Mouse (Mus musculus): Measurements from ENCODE around the gene Sirt6.
"Not testable (repeated sequence)": the region's sequence is repeated elsewhere in the genome, so short reads cannot be mapped to it uniquely, and the experiment has no call there.

The Sirt6 gene

DNA sequence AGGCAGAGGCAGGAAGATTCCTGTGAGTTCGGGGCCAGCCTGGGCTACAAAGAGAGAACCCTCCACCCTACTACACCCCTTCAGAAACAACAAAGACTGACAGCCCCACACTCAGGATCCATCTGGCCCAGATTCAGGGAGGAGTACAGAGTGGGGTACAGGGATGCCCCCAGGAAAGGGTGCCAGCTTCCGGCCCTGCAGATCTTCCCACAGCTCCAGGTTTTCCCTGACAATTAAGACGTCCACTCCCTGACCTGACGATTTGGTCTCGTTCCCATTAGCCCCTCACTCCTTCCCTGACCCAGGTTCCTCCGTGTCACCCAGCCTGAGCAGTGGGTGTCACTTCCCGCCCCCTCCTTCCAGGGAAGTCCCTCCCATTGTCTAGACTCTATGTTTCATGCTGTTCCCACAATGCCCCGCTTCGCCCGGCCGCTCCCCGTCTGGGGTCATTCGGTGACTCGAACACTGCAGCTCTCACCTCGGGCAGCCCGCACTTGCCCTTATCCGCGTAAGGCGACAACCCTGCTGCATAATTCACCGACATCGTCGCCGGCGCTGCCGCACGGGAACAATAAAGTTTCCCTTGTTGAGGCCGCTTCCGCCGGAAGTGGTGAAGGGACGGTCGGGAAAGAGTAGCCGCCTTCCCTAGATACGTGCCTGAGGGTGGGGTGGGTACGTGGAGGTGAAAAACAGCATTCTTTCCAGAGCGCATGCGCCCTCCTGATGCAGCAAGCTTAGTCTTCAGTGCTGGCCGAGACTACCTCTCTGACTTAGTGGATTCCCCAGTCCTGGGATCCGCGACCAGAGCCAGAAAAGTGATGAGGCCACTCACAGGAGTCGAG is at the start of gene Sirt6:
Gene Sirt6, minus strand, starts transcription at position 804 of the 842 bp plus-strand sequence.
- peak; percentile 94 for DNase-seq

DNA sequence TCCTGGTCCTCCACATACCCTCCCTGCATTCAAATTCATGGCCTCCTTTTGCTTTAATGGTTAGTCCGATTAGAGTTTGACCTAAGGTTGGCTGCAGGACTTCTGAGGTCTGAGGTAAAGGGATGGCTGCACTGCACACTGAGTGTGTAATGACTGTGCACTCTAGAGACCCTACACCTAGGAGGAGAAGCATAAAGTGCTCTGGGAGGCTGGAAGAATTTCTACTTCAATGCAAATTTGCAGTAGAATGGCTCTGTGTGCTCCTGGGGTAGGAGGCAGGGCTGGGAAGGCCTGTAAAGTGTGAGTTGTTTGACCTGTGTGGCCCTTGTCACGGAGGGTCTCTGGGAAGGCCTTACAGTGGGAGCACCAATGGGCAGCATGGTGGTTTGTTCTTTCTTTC is 28.6 kb upstream of the Sirt6 start:
- DNase-seq: no peak

DNA sequence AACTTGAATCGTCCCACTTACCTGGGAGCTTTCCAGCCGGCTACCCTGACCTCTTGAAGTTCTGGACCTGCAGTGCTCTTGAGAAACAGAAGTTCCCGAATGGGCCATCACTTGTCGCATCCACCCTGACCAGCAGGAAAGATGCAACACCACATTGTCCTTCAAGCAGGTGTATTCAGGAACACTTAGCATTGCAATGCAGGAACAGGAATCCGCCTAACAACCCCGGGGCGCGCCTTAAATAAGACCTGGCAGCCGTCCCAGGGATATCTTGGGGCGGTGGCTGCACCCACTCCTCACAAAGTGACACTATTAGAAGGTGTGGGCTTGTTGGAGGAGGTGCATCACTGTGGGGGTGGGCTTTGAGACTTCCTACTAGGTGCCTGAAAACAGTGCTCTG is 27.6 kb upstream of the Sirt6 start:
- DNase-seq: no peak

DNA sequence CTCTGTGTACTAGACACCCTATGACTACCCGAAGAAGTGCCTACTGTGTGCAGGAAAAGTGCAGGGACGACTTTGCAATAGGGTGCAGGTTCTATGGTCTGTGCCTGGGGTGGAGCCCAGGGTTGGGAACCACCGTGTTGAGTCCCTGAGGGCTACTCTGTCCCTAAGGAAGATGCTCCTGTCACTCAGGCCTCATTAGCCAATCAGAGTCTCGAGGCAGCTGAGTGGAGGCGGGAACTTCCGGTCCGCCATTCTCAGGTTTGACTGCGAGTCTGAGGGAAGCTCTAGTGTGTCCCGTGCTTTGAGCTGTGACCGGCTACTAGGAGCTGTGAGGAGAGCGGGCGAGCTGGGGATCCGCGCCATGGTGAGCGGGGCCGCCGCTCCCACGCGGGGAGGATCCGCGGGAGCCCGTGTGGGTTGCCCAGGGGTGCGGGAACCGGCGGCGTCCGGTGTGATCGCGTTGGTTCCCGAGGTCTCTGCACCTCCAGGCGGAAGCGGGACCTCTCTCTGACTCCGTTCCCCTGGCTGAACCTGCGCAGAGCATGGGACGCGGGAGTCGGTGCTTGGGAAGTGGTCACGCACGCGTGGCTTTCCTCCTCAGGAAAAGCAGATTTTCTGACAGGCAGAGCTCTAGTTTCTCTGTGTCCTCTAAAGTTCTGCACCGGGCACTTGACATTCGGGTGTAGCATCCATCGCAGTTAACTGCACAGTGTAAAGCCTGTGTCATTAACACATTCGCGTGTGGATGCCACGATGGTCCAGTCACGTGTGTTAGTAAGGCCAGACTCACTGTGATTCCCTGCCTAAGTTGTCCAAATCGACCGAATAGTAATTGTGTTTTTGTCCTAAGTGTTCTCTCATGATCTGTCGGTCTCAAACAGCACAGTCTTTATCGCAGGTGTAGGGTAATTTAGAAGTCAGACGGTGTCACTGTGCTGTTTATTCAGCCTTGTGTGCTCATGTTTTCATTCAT is 21.5 kb upstream of the Sirt6 start, which contains the start of gene Gm10778:
Gene Gm10778, plus strand, starts transcription at position 257 of the 973 bp plus-strand sequence.
- DNase-seq: peak; percentile 84

DNA sequence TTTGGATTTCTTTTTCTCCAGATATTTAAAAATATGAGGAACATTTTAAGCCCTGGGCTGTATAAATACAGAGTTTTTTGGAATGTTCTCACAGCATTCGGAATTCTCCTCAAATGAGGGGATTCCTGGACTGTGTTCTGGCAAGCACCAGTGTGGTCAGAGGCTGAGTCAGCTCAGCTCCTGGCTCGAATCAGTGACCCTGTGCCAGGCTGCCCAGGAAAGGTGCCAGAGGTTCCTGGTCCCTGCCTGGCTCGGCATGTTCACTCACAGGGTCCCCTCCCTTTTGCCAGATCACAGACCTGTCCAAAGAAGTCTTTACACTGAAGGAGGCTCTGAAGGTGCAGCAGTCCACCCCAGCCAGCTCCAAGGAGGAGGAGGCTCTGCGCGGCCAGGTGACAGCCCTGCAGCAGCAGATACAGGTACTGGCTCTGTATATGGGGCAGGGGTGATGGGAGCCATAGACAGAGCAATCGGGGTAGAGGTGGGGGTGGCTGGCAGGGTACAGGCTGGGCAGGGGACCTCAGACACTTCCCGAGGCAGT is 18.5 kb upstream of the Sirt6 start:
- DNase-seq: no peak

DNA sequence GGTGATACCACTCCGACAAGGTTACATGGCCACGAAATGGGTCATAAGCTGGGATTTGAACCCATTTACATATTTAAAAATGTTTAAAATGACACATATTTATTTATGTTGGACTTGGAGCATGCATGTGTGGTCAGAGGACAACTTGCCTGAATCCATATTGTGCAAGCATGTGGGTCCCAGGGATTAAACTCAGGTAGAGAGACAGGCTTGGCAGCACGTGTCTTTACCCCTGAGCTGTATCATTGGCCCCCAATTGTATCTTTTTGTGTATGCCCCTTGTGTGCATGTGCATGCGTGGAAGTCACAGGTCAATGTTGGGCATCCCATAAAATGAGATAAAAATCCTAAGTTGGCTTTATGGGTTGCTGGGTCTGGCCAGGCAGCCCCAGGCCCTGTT is 17.8 kb upstream of the Sirt6 start:
- no peak for DNase-seq

DNA sequence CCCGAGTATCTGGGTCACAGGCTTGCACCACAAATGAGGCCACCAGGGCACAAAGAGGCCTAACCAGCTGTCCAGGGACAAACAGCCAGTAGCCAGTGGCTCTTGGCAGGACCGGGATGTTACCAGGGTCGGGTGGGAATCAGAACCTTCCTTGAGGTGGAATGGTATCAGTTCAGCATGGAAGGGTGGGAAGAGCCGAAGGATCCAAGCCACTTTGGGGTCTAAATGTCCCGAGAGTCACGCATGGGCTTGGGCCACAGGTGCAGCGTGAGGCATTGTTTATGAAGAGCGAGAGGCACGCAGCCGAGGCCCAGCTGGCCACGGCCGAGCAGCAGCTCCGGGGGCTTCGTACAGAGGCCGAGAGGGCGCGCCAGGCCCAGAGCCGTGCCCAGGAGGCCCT is 17.1 kb upstream of the Sirt6 start:
- DNase-seq: no peak

DNA sequence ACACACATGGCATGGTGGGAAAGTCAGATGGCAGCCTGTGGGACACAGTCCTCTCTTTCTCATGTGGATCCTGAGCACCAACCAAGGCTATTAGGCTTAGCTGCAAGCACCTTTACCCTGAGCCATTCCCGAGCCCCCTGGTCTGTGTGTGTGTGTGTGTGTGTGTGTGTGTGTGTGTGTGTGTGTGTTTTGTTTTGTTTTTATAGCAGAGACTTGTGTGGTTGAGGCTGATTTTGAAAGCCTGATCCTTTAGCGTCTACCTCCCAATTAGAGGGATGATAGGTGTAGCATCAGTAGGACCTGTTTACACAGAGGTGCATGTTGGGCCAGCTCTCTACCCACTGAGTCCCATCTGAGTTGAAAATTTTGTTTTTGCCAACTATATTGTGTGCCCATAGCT is 16.6 kb upstream of the Sirt6 start:
- DNase-seq: no peak

DNA sequence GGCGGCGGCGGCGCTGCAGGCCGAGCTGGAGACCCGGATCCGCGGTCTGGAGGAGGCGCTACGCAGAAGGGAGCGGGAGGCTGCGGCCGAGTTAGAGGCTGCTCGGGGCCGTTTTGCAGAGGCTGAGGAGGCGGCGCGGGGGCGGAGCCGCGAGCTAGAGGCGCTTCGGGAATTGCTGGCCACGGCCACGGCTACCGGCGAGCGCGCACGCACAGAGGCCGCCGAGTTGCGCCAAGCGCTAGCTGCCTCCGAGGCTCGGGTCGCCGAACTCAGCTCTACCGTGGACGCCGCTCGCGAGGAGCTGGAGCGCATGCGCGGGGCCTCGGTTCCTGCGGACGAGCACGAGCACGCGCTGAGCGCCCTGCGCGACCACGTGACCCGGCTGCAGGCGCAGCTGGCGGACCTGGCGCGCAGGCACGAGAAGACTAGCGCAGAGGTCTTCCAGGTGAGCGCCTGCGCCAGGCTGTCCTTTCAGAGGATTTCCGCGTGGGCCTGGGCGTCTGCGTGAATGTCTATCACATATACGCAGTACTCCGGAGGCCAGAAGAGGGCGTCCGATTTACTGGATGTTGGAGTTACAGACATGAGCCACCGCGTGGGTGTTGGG is 16.0 kb upstream of the Sirt6 start:
- DNase-seq: peak; percentile 97

DNA sequence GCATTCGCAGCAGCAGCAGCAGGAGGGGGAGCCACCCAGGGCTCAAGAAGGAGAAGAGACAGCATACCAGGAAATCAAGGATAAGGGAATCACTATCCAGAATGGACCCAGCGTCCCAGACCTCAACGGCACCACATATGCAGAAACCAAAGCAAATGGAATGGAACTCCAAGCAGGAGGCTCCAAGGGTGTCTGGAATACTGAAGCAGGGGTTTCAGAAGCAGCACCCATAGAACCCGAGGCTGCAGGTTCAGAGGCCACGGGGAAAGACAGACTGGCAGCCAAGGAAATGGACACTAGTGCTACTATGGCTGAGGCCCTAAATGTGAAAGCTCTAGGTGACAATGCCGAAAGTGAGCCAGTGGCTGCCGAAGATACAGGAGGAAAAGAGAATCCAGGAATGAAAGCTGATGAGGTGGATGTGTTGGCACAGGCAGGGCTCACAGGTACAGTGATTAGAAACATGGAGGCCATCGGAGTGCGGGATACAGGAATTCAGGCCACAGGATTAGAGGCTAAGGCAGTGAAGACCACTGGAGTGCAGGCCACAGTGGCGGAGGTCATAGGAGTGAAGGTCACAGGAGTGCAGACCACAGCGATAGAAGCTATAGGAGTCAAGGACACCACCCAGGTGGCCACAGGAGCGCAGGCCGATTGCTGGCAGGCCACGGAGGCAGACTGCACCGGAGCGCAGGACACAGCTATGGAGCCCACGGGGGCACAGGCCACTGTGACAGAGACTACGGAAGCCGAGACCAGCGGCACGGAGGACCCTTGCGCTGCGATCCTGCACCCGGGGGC is 15.3 kb upstream of the Sirt6 start:
- DNase-seq: no peak

DNA sequence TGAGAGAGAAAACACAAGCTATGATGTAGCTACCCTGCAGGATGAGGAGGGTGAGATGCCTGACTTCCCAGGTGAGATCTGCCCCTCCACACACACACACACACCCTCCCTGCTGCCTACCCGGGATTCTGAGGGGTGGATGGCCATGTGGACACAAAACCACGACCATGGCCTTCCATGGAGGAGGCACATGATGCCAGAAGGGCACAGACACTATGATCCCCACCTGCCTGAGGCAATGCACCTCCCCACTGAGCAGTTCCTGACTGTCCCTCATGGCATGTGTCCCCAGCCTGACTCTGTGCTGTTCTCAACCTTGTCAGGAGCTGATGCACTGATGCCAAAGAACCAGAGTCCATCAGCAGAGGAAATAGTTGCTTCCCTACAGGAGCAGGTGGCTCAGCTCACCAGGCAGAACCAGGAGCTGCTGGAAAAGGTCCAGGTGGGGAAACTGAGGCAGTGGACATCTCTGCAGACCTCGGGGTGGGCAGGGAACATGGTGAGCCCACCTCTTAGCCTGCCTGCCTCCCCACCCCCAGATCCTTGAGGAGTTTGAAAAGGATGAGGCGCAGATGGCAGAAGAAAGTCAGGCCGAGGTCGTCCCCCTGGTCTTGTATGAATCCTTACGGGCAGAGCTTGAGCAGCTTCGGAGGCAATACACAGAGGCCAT is 14.5 kb upstream of the Sirt6 start:
- peak; percentile 62 for DNase-seq

DNA sequence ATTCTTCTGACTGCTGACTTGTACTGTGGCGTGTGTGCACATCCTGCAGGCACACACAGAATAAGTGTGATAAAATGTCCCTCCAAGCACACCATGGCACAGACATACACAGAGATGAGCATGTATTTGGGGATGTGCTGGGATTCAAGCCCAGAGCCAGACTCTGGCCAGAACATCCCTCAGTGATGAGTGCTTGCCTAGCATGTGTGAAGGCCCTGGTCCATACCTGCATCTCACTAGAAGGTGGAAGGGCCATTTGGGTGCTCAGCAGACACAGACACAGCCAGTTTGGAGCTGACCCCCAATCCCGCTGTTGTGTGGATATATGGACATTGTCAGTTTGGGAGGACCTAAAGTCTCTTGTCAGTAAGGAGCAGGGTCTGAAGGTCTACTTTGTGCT is 14.0 kb upstream of the Sirt6 start:
- DNase-seq: no peak

DNA sequence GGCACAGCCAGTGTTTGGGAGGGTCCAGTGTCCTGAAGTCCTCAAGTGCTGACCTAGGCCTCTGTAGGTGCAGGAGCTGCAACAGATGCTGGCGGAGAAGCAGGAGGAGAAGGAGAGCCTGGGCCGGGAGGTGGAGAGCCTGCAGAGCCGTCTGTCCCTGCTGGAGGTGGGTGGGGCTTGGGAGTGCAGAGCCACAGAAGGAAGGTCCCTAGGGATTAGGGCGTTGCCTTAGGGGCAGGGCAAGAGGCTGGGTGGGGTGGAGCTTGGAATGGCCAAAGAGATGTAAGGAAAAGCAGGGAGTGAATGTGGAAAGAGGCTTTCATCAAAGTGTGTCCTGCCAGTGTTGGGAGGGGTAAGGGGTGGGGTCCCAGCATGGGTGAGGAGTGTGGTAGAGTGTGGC is 13.2 kb upstream of the Sirt6 start:
- not testable (repeated sequence) for DNase-seq

DNA sequence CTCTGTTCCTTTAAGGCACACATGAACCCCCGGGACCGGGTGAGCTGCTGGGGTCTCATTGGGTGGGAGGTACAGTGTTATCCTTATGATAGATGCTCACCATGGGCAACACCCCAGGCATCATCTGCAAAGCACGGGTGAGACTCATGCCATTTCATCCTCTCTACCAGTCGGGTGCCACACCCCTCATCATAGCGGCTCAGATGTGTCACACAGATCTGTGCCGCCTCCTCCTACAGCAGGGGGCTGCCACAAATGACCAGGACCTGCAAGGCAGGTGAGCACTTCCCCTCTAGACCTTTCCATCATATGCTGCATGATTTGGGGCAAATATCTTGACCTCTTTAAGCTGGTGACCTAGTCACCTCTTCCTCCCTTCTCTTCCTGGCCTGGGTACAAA is 10.5 kb upstream of the Sirt6 start:
- no peak for DNase-seq

DNA sequence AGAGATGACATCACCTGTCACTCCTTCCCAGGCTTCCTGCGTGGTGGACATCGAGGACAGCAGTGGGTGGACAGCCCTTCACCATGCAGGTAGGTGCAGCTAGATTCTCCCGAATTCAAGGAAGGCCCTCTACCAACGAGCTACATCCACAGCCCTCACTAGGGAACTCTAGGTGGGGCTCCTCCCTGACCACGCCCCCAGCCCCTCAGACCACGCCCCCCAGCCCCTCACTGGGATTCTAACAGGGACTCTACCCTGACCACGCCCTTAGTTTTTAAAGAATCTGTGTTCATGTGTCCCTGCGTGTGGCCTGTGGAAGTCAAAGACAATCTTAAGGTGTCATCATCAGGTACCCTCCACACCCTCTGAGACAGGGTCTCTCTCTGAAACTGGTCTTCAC is 8.7 kb upstream of the Sirt6 start:
- DNase-seq: no peak

DNA sequence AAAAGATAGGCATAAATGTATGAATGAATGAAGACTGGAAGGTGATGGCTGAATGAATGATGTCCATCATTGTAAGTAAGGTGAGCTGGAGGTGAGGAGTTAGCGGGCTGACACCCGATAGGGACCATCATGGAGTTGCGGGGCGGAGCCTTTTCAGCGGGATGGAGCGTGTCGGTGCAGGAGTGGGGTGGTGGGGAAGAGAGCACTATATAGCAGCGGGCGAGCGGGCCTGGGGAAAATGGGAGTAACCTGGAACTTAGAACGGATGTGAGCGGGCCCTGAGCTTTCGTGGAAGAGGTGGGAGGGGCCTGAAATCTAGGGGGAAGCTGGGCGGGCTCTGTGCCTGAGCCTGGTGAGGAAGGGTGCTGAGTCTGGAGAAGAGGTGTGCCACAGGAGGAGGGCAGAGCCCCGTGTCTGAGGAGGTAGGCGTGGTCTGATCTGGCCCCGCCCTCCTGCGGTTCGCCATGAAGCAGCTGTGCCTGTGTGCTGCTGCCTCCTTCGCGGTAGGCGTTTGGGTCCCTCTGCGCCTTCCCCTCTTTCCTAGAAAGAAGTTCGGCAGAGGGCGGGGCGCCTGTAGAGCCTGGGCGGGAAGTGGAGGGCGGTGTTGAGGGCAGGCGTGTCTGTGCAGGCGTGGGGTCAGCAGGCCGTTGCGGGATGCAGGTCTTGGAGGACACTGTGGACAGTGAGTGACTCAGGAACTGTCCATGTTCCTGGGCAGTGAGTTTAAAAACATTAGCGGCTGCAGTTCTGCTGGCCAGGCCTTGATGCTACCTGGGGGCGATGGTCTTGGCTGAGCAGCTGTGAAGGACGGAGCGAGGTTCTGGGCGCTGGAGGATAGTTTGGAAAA is 5.9 kb upstream of the Sirt6 start:
- DNase-seq: peak; percentile 78

DNA sequence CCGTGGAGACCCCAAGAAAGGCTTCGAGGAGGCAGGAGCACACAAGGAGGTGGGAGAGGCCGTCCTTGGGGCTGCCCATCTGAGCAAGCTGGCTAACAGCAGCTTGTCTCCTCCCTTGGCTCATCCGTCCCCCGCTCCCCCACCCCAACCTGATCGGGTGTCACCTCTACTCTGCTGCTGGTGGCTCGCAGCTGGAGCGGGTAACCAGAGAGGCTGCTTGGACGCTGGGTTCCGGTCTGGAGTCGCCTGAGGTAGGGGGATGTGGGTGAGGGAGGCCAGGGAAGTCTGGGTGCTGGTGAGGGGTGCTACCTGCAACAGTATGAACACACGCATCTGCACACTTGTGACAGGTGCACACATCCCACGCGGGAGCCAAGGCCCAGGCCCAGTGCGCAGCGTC is 793 bp upstream of the Sirt6 start, which contains the start of gene Ankrd24:
Gene Ankrd24, plus strand, starts transcription at position 151 of the 400 bp plus-strand sequence.
- DNase-seq: no peak

DNA sequence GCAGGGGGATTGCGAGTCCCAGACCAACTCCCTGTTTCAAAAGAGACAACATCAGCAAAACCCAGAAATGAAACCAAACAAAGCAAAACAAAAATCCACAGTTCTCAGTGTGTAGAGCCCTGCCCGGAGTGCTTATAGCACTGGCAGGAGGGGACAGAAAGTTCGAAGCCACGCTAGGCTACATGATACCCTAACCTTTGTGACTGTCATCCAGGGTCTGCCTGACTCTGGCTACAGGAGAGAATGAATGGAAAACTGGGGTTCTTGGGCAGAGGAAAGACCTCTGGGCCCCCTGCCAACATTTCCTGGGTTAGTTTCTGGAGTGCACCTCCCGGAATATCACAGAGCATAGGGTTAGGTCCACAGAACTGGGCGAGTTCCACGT is 231 bp upstream of the Sirt6 start:
- DNase-seq: peak; percentile 60

DNA sequence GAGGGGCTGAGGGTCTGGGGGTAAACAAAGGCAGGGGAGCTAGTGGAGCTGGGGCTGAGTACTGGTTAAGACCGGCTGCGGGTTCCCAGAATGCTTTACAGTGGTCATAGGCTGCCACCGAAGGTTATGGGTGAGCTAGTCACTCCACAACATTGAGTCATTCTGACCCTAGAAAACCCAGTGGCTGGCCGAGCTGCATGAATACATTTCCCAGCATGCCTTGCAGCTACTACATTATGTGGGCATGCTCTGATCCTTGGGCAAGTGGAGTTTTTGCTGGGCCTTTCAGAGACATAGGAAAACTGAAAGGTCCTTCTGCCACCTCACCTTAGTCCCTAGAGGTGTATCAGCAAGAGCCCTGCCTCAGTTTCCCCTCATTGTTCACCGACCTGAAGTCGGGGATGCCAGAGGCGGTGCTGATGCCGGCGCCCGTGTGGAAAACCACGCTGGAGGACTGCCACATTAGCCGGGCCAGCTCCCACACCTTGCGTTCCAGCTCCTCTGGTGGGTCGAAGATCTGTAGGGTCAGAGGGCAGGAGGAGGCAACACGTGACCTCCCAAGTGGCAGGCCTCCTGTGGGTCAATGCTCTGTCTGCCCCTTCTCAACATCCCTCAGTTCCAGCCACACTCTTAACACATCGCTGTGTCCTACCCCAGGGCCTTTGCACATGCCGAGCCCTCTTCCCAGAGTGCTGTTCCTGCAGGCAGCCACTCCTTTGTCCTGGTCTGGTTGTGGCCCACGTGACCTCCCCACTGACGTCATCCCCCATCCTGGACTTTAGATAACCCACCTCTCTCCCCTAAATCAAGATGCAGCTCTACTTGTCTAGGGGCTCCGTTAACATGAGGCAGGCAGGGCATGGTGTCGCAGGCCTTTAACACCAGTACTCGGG is 1.2 kb downstream of the Sirt6 start:
- peak; percentile 45 for DNase-seq

Measured in cerebellum, adult 11 months (tissue).